Mouse (Mus musculus) midbrain, embryonic 14.5 days (tissue): ENCODE results near the gene S100a3. TPM values are rescaled to one million over a fixed set of nuclear protein-coding genes. Genes with fewer than 3 reads are reported as not detected.

Experiments used
- ATAC-seq: fragments of 200-750 bp; cut with Nextera tagmentation; 2 replicates; pipeline ENCODE4 v1.8.0; 2017; ENCODE audit warnings: moderate number of reproducible peaks, moderate library complexity; ENCODE audit not compliant: low FRiP score, low TSS enrichment
- DNase-seq: peaks from one replicate; pipeline ENCODE4 v3.0.0-alpha.2; 2015
- H3K27ac ChIP-seq: fragments of 300-500 bp; sonication (generic); replicated peaks from 2 replicates; pipeline ENCODE4 v1.5.1; 2014; ENCODE audit warnings: mild to moderate bottlenecking, low read depth, low read length, moderate library complexity
- H3K27me3 ChIP-seq: fragments of 300-500 bp; sonication (generic); 2 replicates; pipeline ENCODE4 v1.6.1; 2014; ENCODE audit warnings: low read length, control low read depth, mixed read lengths; ENCODE audit not compliant: control insufficient read depth, insufficient read depth
- H3K36me3 ChIP-seq: fragments of 300-500 bp; sonication (generic); 2 replicates; pipeline ENCODE4 v1.6.1; 2014; ENCODE audit warnings: low read length, control low read depth; ENCODE audit not compliant: control insufficient read depth, insufficient read depth
- H3K4me1 ChIP-seq: fragments of 300-500 bp; sonication (generic); 2 replicates; pipeline ENCODE4 v1.6.1; 2014; ENCODE audit warnings: mild to moderate bottlenecking, antibody characterized with exemption, low read length, control low read depth; ENCODE audit not compliant: control insufficient read depth, insufficient read depth
- H3K4me2 ChIP-seq: fragments of 300-500 bp; sonication (generic); 2 replicates; pipeline ENCODE4 v1.6.1; 2014; ENCODE audit warnings: mild to moderate bottlenecking, low read length, moderate library complexity
- H3K4me3 ChIP-seq: fragments of 300-500 bp; sonication (generic); replicated peaks from 2 replicates; pipeline ENCODE4 v1.5.1; 2014; ENCODE audit warnings: low read depth, low read length
- H3K9ac ChIP-seq: fragments of 300-500 bp; sonication (generic); replicated peaks from 2 replicates; pipeline ENCODE4 v1.6.1; 2014; ENCODE audit warnings: mild to moderate bottlenecking, low read length, moderate library complexity
- H3K9me3 ChIP-seq: fragments of 300-500 bp; sonication (generic); 2 replicates; pipeline ENCODE4 v1.6.1; 2016; ENCODE audit warnings: low read length, control low read depth, mixed read lengths; ENCODE audit not compliant: control insufficient read depth
- WGBS: fragments of 180-500 bp; shearing (Covaris S2); extraction: QIAGEN DNeasy Blood & Tissue Kit; methylation state at CpG from one replicate; pipeline ENCODE4 v1.1.7; 2014; 5-methylcytosine and 5-hydroxymethylcytosine counted together
- polyA plus RNA-seq: library from polyadenylated mRNA; unstranded; fragments of >200 nt; fragmentation: Nextera tagmentation; extraction: Ambion mirVana; gene quantifications from 2 replicates; pipeline ENCODE4 v1.2.1, GENCODE M21; 2014

S100a3 gene
- polyA plus RNA-seq, 1 experiment from 2014 or later: not detected

- no peak overlapping the region for H3K4me2 ChIP-seq
- H3K4me1 ChIP-seq: no peaks in the 10 kb centered on the region
- DNase-seq: no peak
- H3K9me3 ChIP-seq: no peaks in the 10 kb centered on the region
- H3K36me3 ChIP-seq: no peaks in the 10 kb centered on the region
- H3K4me3 ChIP-seq: no peak overlapping the region
- no peak overlapping the region for H3K27ac ChIP-seq
- no peak overlapping the region for H3K9ac ChIP-seq
- no peak for ATAC-seq
- H3K27me3 ChIP-seq: no peaks in the 10 kb centered on the region
- 86% methylated on average over 1 of the region's 1 CpGs for WGBS
Measured at GRCm38 (mm10) chr3:90638511-90639275, 78.3 kb downstream of the S100a3 start.

DNA sequence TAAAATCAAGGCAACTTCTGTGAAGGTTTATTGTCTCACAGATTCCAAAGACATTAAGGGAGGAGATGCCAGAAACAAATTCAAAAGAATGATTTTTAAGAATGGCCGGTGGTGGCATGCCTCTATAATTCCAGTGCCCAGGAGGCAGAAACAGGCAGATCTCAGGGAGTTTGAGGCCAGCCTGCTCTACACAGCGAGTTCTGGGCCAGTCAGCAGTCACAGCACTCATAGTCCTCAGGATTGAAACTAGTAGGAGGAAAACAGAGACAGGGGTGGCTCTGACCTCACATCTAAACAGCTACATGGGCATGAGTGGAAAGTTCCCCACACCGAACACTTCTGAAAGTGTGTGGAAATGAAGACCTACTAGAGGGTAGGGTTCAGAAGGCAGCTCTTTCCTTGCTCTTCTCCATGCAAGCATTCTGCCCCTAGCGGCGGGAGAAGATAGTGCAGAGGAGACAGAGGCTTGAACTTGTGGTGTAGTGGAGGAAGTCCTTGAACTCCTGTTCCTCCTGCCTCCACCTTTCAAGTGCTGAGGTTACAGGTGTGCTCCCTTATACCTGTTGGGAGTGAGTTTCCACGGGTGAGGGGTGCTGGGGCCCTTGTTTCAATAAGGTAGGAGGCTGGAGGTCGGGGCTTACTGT is 79.3 kb downstream of the S100a3 start:
- DNase-seq: peak; percentile 17
- 55% methylated on average over 7 of the region's 7 CpGs for WGBS
- Histone ChIP-seq H3K27ac (no peak overlapping the region), H3K4me2 (no peak overlapping the region), H3K4me3 (no peak overlapping the region), H3K9ac (no peak overlapping the region), H3K27me3 (no peaks in the 10 kb centered on the region), H3K4me1 (no peaks in the 10 kb centered on the region), H3K9me3 (no peaks in the 10 kb centered on the region), H3K36me3 (no peaks in the 10 kb centered on the region)
- no peak for ATAC-seq

- no peak overlapping the region for H3K4me2 ChIP-seq
- H3K27ac ChIP-seq: no peak overlapping the region
- no peak for DNase-seq
- no peaks in the 10 kb centered on the region for H3K27me3 ChIP-seq
- no peak overlapping the region for H3K9ac ChIP-seq
- H3K9me3 ChIP-seq: no peaks in the 10 kb centered on the region
- WGBS: 89% methylated on average over 7 of the region's 7 CpGs
- ATAC-seq: no peak
- H3K4me3 ChIP-seq: no peak overlapping the region
- H3K36me3 ChIP-seq: no peaks in the 10 kb centered on the region
- H3K4me1 ChIP-seq: no peaks in the 10 kb centered on the region
Measured at GRCm38 (mm10) chr3:90640981-90641380, 80.6 kb downstream of the S100a3 start.

DNA sequence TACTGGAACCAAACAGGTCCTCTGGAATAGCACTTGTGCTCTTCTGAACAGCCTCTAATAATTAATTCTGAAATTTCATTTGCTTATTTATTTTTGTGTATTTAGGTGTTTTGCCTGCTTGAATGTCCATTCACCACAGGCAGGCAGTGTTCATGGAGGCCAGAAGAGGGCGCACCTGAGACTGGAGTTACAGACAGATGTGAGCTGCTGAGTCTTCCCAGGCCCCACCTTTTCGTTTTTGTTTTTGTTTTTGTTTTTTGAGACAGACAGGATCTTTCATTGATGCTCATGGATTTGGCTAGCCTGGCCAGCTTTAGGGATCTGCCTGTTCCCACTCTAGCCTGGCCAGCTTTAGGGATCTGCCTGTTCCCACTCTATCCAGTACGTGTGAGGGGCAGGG is 83.8 kb downstream of the S100a3 start:
- Histone ChIP-seq H3K9ac (no peak overlapping the region), H3K4me1 (no peaks in the 10 kb centered on the region), H3K27ac (no peak overlapping the region), H3K4me2 (no peak overlapping the region), H3K36me3 (no peaks in the 10 kb centered on the region), H3K4me3 (no peak overlapping the region), H3K9me3 (no peaks in the 10 kb centered on the region), H3K27me3 (no peaks in the 10 kb centered on the region)
- WGBS: 56% methylated on average over 3 of the region's 3 CpGs
- DNase-seq: peak; percentile 11
- ATAC-seq: no peak

DNA sequence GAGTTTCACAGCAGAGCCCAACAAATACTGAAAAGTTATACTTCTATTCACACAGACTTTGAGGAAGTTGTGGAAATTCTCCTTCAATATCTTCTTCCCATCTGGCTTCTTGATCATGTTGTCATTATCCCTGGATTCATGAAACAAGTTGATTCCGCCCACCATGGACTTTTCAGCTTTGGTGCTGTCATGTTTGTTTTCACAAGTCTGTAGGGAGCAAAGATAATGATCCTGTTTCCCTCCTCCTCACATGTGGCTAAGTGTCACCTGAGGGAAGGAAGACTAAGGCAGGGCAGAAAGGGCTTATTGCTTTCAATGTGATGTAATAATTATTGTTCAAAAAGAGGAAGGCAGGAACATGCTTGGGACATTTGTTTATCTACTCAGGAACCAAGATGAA is 86.9 kb downstream of the S100a3 start:
- no peaks in the 10 kb centered on the region for H3K27me3 ChIP-seq
- WGBS: 90% methylated on average over 1 of the region's 1 CpGs

GRCm38 (mm10) chr3:90648981-90649380 is 88.6 kb downstream of the S100a3 start:
- no peak overlapping the region for H3K4me3 ChIP-seq
- no peak overlapping the region for H3K27ac ChIP-seq
- H3K4me1 ChIP-seq: no peaks in the 10 kb centered on the region
- H3K9me3 ChIP-seq: no peaks in the 10 kb centered on the region
- H3K4me2 ChIP-seq: no peak overlapping the region
- DNase-seq (no peak), ATAC-seq (no peak)
- no peak overlapping the region for H3K9ac ChIP-seq
- no peaks in the 10 kb centered on the region for H3K27me3 ChIP-seq
- H3K36me3 ChIP-seq: no peaks in the 10 kb centered on the region

More for the DNA sequence above, 86.9 kb downstream of the S100a3 start:
- Histone ChIP-seq H3K4me2 (no peak overlapping the region), H3K9me3 (no peaks in the 10 kb centered on the region), H3K4me1 (no peaks in the 10 kb centered on the region), H3K4me3 (no peak overlapping the region), H3K27ac (no peak overlapping the region), H3K9ac (no peak overlapping the region), H3K36me3 (no peaks in the 10 kb centered on the region)
- no peak for DNase-seq
- no peak for ATAC-seq

- Histone ChIP-seq H3K4me1 (no peaks in the 10 kb centered on the region), H3K9me3 (no peaks in the 10 kb centered on the region), H3K36me3 (no peaks in the 10 kb centered on the region), H3K27me3 (no peaks in the 10 kb centered on the region), H3K9ac (no peak overlapping the region), H3K27ac (no peak overlapping the region), H3K4me3 (no peak overlapping the region), H3K4me2 (no peak overlapping the region)
- 90% methylated on average over 2 of the region's 2 CpGs for WGBS
- DNase-seq (no peak), ATAC-seq (no peak)
Measured at GRCm38 (mm10) chr3:90649832-90650231, 89.5 kb downstream of the S100a3 start.
